Mouse (Mus musculus): ENCODE measurements around the gene Zmym1. TPM values are rescaled to one million over a fixed set of nuclear protein-coding genes. Genes with fewer than 3 reads are reported as not detected.
"Not testable (repeated sequence)": the region's sequence is repeated elsewhere in the genome, so short reads cannot be mapped to it uniquely, and the experiment has no call there.

The Zmym1 gene
- total RNA-seq, 2 experiments from 2014 or later, result 5.2 to 6.1 TPM

DNA sequence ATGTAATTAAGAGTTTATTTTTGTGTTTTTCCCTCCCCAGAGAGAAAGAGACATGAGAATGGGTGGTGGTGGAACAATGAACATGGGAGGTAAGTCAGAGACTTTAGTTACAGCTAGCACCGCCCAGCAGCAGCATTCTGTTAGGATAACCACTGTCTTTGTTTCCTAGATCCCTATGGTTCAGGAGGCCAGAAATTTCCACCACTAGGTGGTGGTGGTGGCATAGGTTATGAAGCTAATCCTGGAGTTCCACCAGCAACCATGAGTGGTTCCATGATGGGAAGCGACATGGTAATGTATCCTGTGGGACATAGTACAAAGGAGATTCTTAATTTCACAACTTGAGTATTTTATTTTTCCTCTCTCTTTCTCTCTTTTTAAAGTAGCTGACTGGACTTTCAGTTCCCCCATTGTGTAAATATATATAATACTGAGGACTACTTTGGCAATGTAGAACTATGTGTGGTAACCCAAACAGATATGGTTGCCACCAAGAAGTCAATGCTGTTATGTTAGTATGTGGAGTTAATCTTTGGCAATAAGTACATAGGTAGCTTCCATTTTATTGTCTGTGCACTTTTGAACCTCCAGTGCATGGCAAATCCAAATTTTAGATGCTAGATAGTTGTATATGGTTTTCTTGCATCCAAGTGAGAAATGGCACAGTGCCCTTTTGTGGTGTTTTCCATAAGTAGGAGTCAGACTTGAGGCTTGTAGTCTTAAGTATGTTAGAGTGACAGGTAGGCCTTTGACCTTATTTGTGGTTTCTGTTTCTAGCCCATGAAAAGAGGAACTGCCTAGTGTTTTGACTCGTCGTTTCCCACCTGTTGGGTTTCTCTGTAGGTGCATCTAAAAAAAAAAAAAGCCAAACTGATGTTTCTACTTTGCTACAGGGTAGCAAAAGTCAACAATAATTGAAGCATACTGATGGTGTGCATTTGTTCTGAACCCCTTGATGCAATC, 33.4 kb downstream of the Zmym1 start:
- no peak for DNase-seq

DNA sequence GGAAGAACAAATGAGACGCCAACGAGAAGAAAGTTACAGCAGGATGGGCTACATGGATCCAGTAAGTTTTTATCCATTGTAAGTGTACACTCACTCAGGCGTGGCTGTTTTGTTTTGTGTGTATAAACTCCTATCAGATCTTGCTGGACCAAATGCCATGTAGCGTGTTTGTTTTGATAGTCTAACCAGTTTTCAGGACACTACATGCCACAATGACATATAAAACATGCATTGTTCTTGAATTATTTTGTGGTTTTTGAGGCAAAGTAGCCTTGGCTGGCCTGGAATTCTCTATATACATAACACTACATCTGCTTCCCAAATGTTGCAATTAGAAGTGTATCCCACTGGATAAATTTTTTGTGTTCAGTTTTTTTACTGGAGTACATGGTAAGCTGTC, 34.1 kb downstream of the Zmym1 start:
- DNase-seq, result no peak

GRCm38 (mm10) chr4:127024240-127024639, 36.7 kb downstream of the Zmym1 start:
- DNase-seq, result no peak

GRCm38 (mm10) chr4:127023201-127023600, 37.8 kb downstream of the Zmym1 start:
- DNase-seq, result no peak

DNA sequence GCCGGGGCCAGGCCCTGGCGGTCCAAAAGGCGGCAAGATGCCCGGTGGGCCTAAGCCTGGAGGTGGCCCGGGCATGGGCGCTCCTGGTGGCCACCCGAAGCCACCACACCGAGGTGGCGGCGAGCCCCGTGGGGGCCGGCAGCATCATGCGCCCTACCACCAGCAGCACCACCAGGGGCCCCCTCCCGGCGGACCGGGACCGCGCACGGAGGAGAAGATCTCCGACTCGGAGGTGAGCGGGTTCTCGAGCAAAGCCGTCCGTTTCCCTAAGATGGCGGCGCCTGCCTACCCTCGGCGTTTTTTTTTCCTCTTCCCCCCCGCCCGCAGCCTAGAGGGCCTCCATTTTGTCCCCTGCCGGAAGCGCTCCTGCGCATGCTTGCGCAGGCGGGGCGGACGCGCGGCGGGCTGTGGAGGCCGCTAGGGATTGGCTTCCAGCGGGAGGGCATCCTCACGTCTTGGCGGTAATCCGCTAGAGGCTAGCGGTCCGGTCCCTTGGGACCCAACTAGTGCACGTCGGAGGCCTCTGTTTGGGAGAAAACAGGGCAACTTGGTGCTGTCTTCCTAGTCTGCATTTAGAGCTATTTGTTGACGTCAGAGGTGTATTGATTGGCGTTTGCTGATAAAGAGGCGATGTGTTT, 38.8 kb downstream of the Zmym1 start:
- DNase-seq, result peak; percentile 90

GRCm38 (mm10) chr4:127021151-127021945, 39.6 kb downstream of the Zmym1 start, which contains the start of gene Sfpq:
Gene Sfpq (plus strand): TSS chr4:127021324.
- DNase-seq, result peak; percentile 96

- no peak for DNase-seq
Observed at GRCm38 (mm10) chr4:127020411-127021150, 40.4 kb downstream of the Zmym1 start.

GRCm38 (mm10) chr4:127016366-127016765, 44.6 kb downstream of the Zmym1 start:
- no peak for DNase-seq

- peak; percentile 72 for DNase-seq
Observed at GRCm38 (mm10) chr4:127015294-127015993, 45.5 kb downstream of the Zmym1 start.

DNA sequence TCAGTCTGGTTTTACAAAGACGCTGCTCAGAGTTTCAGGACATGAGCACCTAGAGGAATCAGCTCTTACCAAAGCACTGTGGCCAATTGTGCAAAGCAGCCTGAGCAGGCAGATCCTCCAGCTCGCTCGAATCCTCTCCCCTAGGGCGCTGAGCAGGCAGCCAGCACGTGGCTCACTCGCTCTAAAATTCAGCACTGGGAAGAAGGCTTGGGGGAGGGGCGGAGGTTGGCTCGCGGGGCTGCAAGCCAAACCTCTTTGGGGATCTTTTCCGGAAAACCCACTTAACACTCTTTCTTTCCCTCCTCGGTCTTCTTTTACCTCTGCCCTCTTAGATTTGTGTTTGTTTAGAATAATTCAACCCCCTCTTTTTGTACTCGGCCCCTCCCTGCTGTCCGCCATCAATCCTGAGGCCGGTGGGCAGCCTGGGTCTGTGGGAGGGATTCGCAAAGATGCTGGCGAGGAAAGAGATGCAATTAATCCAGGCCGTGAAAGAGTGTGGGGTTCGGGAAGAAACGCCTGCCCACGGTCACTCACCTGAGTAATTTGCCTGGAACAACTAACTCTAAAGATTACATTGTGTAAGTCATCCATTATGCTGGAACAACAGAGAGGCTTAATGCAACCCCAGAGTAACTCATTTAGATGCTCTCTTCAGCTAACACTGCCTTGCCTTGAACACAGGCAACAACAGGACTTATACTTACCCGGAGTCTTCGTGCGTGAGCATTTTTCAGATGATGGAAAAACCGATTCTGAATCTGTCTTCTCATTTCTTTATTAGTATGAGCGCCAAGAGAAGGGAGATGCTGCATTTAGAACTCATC, 55.6 kb downstream of the Zmym1 start:
- DNase-seq, result peak; percentile 19

- no peak for DNase-seq
Observed at GRCm38 (mm10) chr4:127004384-127004783, 56.6 kb downstream of the Zmym1 start.

DNA sequence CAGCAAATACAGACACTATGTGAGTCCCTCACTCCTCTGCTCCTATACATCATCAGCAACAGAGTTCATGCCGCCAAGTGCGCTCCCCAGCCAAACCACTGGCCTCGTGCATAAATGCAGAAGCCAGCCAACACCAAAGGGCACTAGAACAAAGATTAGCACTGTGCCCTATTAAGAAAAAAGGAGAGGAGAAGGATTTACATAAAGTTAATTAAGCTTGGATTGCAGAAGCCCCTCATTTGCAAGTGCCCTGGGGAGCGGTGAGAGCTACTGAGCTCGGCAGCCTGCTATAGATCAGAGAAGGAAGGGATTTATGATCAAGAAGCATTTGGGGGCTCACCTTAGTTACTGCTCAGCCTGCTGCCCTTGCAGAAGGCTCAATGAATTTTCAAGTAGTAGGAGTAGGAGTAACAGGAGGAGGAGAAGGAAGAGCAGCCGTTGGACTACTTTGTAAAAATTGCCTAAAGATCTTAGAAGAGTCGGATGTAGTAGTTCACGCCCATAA, 60.3 kb downstream of the Zmym1 start:
- DNase-seq, result no peak

DNA sequence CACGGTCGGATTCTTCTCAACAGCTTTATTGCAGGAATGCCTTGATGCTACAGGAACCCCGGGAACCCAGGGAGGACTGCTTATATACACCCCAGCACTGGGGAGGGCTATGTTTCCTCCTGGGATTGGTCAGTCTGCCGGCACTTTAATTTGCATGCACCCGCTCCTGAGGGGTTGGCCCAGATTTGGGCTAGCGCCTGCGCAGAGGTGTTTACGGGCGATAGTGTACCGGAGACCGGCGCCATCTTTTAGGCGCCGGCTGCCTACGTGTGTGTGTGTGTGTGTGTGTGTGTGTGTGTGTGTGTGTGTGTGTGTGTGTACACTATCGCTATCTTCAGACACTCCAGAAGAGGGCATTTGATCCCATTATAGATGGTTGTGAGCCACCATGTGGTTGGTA, 61.6 kb downstream of the Zmym1 start:
- DNase-seq, result not testable (repeated sequence)

Other genes with a start within 250 kb of the Zmym1 start
- 10 to 100 TPM; 10.5 to 12.9 TPM for gene Zmym4, start 93.0 kb downstream of the Zmym1 start, total RNA-seq (2021)
- 10 to 100 TPM; 53.1 to 65.7 TPM for gene Sfpq, start 39.8 kb downstream of the Zmym1 start, total RNA-seq (2021)
- 1 to 10 TPM; 4.2 to 6.2 TPM for gene Zmym6, start 16.2 kb upstream of the Zmym1 start, total RNA-seq (2021)
- gene Tmem35b, start 62.5 kb upstream of the Zmym1 start, total RNA-seq (2021), result 1 to 10 TPM in 1 of 2 experiments, under 1 TPM in 1; 0.74 to 1.3 TPM
- under 1 TPM in 1 of 2 experiments, not detected in 1; 0.08 TPM for gene Dlgap3, start 108.1 kb upstream of the Zmym1 start, total RNA-seq (2021)
- 10 to 100 TPM; 32.7 to 33.4 TPM for gene Smim12, start 182.6 kb upstream of the Zmym1 start, total RNA-seq (2021)

Measured in gastrocnemius, postnatal 25 days (tissue).